Mouse (Mus musculus): ENCODE measurements around the gene Pkp3.

- TF ChIP-seq POLR2A (IDR thresholded peaks at IDR 0.05; ENCODE audit: insufficient read depth, low read length), result no peak
- no peak for TF ChIP-seq CTCF (IDR thresholded peaks at IDR 0.05; ENCODE audit: low read depth, low read length)
- TF ChIP-seq EP300 (IDR thresholded peaks at IDR 0.05; ENCODE audit: insufficient read depth, low read depth, low read length), result no peak
Observed at GRCm38 (mm10) chr7:141117636-141118035, 39.6 kb downstream of the Pkp3 start, which contains the start of gene Ano9.
